Mouse (Mus musculus): ENCODE results near the gene Elobl.

The Elobl gene

GRCm38 (mm10) chr11:88934089-88935000 is 32.4 kb downstream of the Elobl start:
- DNase-seq (ENCODE audit: low spot score in 2 of 2) = peak in 1 of 2 experiments; percentile 51

- no peak for DNase-seq (ENCODE audit: low spot score in 2 of 2)
These were observed 33.7 kb downstream of the Elobl start for GRCm38 (mm10) chr11:88933030-88933429.

- no peak for DNase-seq (ENCODE audit: low spot score in 2 of 2)
These were observed 34.8 kb downstream of the Elobl start for GRCm38 (mm10) chr11:88931692-88932530.

- DNase-seq (ENCODE audit: low spot score in 2 of 2) = no peak
These were observed 40.2 kb downstream of the Elobl start for GRCm38 (mm10) chr11:88926566-88926965.
